Mouse (Mus musculus) embryonic facial prominence, embryonic 15.5 days (tissue): ENCODE measurements around the gene Lrrc17. TPM values are rescaled to one million over a fixed set of nuclear protein-coding genes. Genes with fewer than 3 reads are reported as not detected.

ENCODE experiments used
- ATAC-seq: fragments of 200-750 bp; cut with Nextera tagmentation; 2 replicates; pipeline ENCODE4 v1.8.0; 2017; ENCODE audit warnings: low read depth, moderate TSS enrichment; ENCODE audit not compliant: insufficient number of reproducible peaks, low FRiP score, low TSS enrichment
- H3K27ac ChIP-seq: fragments of 300-500 bp; sonication (generic); replicated peaks from 2 replicates; pipeline ENCODE4 v1.5.1; 2015; ENCODE audit warnings: mild to moderate bottlenecking, inconsistent platforms
- H3K27me3 ChIP-seq: fragments of 300-500 bp; sonication (generic); 2 replicates; pipeline ENCODE4 v1.6.1; 2015; ENCODE audit warnings: inconsistent platforms
- H3K36me3 ChIP-seq: fragments of 300-500 bp; sonication (generic); 2 replicates; pipeline ENCODE4 v1.6.1; 2015; ENCODE audit warnings: mild to moderate bottlenecking, inconsistent platforms
- H3K4me1 ChIP-seq: fragments of 300-500 bp; sonication (generic); 2 replicates; pipeline ENCODE4 v1.6.1; 2015; ENCODE audit warnings: inconsistent platforms
- H3K4me2 ChIP-seq: fragments of 300-500 bp; sonication (generic); replicated peaks from 2 replicates; pipeline ENCODE4 v1.6.1; 2015; ENCODE audit warnings: mild to moderate bottlenecking, inconsistent platforms
- H3K4me3 ChIP-seq: fragments of 300-500 bp; sonication (generic); replicated peaks from 2 replicates; pipeline ENCODE4 v1.5.1; 2015; ENCODE audit warnings: mild to moderate bottlenecking, inconsistent platforms
- H3K9ac ChIP-seq: fragments of 300-500 bp; sonication (generic); 2 replicates; pipeline ENCODE4 v1.6.1; 2015; ENCODE audit warnings: inconsistent platforms
- H3K9me3 ChIP-seq: fragments of 300-500 bp; sonication (generic); replicated peaks from 2 replicates; pipeline ENCODE4 v1.6.1; 2016; ENCODE audit warnings: inconsistent platforms
- WGBS: fragments of 180-500 bp; shearing (Covaris S2); methylation state at CpG from one replicate; pipeline ENCODE4 v1.1.7; 2015; 5-methylcytosine and 5-hydroxymethylcytosine counted together
- polyA plus RNA-seq: library from polyadenylated mRNA; unstranded; fragments of >200 nt; fragmentation: Nextera tagmentation; extraction: Ambion mirVana; gene quantifications from 2 replicates; pipeline ENCODE4 v1.2.1, GENCODE M21; 2015

The Lrrc17 gene
- 131 and 134 TPM in 2 replicates for polyA plus RNA-seq

DNA sequence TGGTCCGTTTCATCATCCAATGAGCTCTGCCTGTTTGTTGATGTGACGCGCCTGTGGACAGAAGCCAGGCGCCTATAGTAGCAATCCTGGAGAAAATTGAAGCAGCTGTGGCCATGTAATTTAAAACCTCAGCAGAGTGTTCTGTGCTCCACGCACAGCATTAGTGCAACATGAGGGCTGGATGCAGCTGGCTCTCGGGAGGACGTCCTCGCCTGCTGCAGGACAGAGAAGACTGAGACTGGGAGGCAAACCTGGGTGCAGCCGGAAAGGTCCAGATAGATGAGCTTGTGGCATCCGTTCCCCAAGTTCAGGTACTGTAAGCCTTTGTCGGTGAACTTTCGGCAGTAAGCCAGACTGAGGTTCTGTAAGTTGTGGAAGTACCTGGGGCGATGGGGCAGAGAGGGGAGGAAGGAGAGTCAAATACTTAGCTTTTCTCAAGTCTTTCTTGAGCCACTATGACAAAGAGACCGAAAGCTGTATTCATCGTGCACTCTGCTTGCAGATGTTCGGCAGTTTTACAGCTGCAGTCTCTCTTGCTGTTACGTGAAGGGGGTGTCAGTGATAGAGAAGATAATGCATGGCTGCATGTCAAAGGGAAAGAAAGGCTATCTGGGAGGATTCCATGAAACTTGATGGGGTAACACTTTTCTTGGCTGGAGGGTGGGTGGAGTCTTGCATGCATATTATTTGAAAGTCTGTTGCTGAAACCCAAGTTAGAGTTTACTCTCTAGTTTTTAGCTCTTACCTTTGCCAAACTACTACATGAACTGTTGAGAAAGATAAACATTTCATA is at the start of gene Lrrc17:
Lrrc17 (plus strand) TSS at position 151 of the 793 bp plus-strand sequence.
- Histone ChIP-seq H3K4me1 (peaks cover 25% of the 10 kb centered on the region), H3K9ac (peak within 1 kb of the TSS; percentile 41), H3K27me3 (no peaks in the 10 kb centered on the region), H3K9me3 (no peaks in the 10 kb centered on the region), H3K27ac (peak within 1 kb of the TSS; percentile 95), H3K4me3 (peak within 1 kb of the TSS; percentile 49), H3K4me2 (peak within 1 kb of the TSS; percentile 45), H3K36me3 (no peaks in the 10 kb centered on the region)
- ATAC-seq, result peak; percentile 92
- 19% methylated on average over 17 of the region's 17 CpGs for WGBS

DNA sequence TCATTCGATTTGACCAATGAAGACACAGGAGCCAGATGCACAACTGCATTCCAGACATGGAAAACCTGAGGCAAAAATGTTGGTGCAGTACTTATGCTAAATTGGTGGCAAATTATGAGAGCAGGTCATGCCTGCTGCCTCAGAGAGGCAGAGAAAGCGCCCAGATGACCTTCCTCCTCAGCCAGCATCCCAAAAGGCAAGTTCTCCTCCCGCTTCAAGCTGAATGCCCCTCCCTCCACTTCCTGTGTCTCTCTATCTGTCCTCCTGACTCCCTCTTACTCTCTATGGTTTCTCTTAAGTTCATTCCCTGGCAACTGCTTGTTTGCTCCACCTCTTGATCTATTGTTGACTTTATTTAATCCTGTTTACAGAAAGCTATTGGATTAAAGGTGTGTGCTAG is 48.6 kb upstream of the Lrrc17 start:
- no peaks in the 10 kb centered on the region for H3K36me3 ChIP-seq
- no peak overlapping the region for H3K4me3 ChIP-seq
- no peak overlapping the region for H3K4me2 ChIP-seq
- H3K4me1 ChIP-seq, result peaks cover 32% of the 10 kb centered on the region
- H3K27ac ChIP-seq, result no peak overlapping the region
- H3K27me3 ChIP-seq, result no peaks in the 10 kb centered on the region
- 42% methylated on average over 3 of the region's 3 CpGs for WGBS
- no peak overlapping the region for H3K9ac ChIP-seq
- no peak for ATAC-seq
- H3K9me3 ChIP-seq, result no peaks in the 10 kb centered on the region

DNA sequence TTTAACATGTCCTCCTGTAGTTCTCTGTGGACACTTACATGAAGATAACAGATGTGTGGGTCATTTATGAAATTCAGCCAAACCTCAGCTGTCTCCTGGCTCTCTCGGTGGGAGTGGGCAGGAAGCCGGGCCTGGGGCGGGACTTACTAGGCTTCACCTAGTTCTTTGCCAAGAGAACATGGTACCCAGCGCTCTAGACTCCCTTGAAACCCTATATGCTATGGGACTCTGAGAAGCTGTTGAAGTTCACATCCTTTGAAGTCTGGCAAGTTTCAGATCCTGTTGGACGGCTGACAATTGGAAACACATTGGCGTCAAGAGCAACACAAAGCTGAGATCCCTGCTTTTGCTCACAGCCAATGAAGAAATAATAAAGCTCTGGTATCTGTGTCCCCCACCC is 47.0 kb upstream of the Lrrc17 start:
- 21% methylated on average over 6 of the region's 6 CpGs for WGBS
- no peak overlapping the region for H3K4me2 ChIP-seq
- H3K9ac ChIP-seq, result no peak overlapping the region
- H3K27me3 ChIP-seq, result no peaks in the 10 kb centered on the region
- no peaks in the 10 kb centered on the region for H3K36me3 ChIP-seq
- H3K9me3 ChIP-seq, result no peaks in the 10 kb centered on the region
- peak; percentile 49; the same call in 1 of the 2 replicates for ATAC-seq
- no peak overlapping the region for H3K4me3 ChIP-seq
- H3K4me1 ChIP-seq, result peaks cover 32% of the 10 kb centered on the region
- peak overlapping the region; percentile 63 for H3K27ac ChIP-seq

DNA sequence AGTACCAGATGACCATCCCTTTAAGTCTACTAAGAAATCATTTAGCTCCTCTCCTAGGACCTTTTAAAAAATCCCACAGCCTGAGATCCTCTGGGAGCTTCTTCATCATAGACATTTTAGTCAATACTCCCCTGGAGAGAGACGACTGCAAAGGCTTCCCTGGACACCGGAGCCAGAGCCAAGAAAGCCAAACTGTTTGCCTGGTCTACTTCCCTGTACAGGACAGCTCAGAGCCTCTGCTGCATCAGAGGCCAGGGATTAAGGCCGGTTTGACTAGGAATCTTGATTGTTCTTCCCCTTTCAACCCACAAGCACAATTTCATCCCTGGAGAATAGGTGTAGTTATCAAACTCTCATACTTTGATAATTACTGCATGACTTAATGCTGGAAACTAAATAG is 46.5 kb upstream of the Lrrc17 start:
- Histone ChIP-seq H3K36me3 (no peaks in the 10 kb centered on the region), H3K4me2 (no peak overlapping the region), H3K9me3 (no peaks in the 10 kb centered on the region), H3K9ac (no peak overlapping the region), H3K4me1 (peaks cover 37% of the 10 kb centered on the region), H3K27ac (peak overlapping the region; percentile 63), H3K27me3 (no peaks in the 10 kb centered on the region), H3K4me3 (no peak overlapping the region)
- ATAC-seq, result no peak
- WGBS, result 29% methylated on average over 3 of the region's 3 CpGs

DNA sequence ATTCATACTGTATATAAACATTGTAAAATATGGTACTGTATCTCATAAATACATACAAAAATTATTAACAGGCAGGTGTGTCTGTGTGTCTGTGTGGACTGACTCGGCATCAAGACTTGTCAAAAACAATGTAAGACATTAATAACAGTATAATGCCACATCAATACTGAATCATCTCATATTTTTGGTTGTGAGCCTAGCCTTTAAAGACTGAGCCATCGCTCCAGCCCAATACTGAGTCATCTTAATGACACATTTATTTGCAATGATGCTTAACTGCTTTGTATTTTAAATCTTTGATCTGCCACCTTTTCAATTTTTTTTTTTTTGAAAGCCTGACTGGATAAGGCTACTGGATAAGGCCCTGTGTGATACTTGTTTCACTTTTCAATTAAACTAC is 44.9 kb upstream of the Lrrc17 start:
- no peak overlapping the region for H3K9ac ChIP-seq
- peaks cover 37% of the 10 kb centered on the region for H3K4me1 ChIP-seq
- no peak for ATAC-seq
- H3K4me3 ChIP-seq, result no peak overlapping the region
- 79% methylated on average over 2 of the region's 2 CpGs for WGBS
- H3K27ac ChIP-seq, result no peak overlapping the region
- no peaks in the 10 kb centered on the region for H3K27me3 ChIP-seq
- H3K9me3 ChIP-seq, result no peaks in the 10 kb centered on the region
- no peak overlapping the region for H3K4me2 ChIP-seq
- no peaks in the 10 kb centered on the region for H3K36me3 ChIP-seq

DNA sequence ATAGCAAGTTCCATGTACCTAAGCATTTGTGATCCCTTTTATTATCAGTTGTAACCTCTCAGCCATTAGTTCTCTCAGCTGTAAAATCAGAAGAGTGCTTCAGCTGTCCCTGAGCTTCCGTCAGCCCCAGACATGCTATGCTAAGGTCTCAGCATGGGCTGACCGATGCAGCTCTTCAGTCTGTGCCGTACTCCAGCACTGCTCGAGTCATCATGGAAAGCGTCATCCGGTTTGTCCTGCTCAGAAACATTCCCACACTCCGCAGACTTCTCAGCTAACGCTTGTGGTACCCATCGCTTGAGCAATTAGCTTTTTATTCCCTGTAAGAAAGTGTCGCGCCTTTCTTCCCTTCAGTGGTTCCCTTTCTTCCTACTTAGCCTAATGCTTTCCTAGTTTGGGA is 44.4 kb upstream of the Lrrc17 start:
- WGBS, result 86% methylated on average over 11 of the region's 11 CpGs

DNA sequence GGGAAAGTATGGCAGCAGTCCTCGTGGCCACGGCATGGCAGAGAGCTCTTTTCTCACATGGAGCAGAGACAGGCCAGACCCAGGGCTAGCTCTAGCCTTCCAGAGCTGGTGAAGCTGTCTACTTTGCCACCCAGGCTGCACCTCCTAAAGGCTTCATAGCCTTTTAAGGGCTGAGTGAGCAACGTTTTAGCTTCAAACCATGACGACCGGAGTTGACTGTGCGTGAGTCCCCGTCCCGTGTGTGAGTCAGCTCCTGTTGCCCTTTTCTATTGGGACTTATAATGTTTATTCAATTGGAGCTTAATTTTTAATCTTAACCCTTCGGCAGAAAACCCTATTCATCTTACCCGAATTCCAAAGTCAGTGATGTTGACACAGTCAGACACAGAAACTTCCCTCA is 43.2 kb upstream of the Lrrc17 start:
- no peak for ATAC-seq
- H3K4me3 ChIP-seq, result no peak overlapping the region
- no peaks in the 10 kb centered on the region for H3K36me3 ChIP-seq
- H3K27ac ChIP-seq, result no peak overlapping the region
- H3K4me2 ChIP-seq, result no peak overlapping the region
- no peaks in the 10 kb centered on the region for H3K27me3 ChIP-seq
- H3K4me1 ChIP-seq, result peaks cover 28% of the 10 kb centered on the region
- H3K9me3 ChIP-seq, result no peaks in the 10 kb centered on the region
- WGBS, result 72% methylated on average over 10 of the region's 10 CpGs
- H3K9ac ChIP-seq, result no peak overlapping the region

More for the DNA sequence above, 44.4 kb upstream of the Lrrc17 start:
- no peaks in the 10 kb centered on the region for H3K9me3 ChIP-seq
- H3K9ac ChIP-seq, result no peak overlapping the region
- no peak for ATAC-seq
- H3K4me1 ChIP-seq, result peaks cover 33% of the 10 kb centered on the region
- no peak overlapping the region for H3K4me3 ChIP-seq
- no peak overlapping the region for H3K4me2 ChIP-seq
- no peaks in the 10 kb centered on the region for H3K27me3 ChIP-seq
- no peak overlapping the region for H3K27ac ChIP-seq
- no peaks in the 10 kb centered on the region for H3K36me3 ChIP-seq

DNA sequence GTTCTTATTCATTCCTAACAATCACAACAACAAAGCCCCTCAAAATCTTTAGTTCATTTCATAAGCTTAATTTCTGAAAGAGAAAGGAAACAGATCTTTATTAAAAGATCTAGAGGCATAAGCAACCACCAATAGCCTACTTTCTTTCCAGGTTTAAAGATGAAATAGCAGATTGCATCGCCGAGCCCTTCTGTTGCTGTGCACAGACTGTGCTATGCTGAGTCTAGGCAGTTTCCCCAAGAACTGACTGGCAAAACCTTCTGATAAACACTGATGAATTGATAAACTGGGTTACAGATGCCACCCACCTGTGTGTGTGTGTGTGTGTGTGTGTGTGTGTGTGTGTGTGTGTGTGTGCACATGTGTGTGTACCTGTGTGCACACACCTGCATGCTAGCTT is 42.4 kb upstream of the Lrrc17 start:
- Histone ChIP-seq H3K4me2 (no peak overlapping the region), H3K4me3 (no peak overlapping the region), H3K9ac (no peak overlapping the region), H3K27ac (no peak overlapping the region), H3K27me3 (no peaks in the 10 kb centered on the region), H3K9me3 (no peaks in the 10 kb centered on the region), H3K36me3 (no peaks in the 10 kb centered on the region), H3K4me1 (peaks cover 20% of the 10 kb centered on the region)
- 87% methylated on average over 2 of the region's 2 CpGs for WGBS
- ATAC-seq, result no peak

DNA sequence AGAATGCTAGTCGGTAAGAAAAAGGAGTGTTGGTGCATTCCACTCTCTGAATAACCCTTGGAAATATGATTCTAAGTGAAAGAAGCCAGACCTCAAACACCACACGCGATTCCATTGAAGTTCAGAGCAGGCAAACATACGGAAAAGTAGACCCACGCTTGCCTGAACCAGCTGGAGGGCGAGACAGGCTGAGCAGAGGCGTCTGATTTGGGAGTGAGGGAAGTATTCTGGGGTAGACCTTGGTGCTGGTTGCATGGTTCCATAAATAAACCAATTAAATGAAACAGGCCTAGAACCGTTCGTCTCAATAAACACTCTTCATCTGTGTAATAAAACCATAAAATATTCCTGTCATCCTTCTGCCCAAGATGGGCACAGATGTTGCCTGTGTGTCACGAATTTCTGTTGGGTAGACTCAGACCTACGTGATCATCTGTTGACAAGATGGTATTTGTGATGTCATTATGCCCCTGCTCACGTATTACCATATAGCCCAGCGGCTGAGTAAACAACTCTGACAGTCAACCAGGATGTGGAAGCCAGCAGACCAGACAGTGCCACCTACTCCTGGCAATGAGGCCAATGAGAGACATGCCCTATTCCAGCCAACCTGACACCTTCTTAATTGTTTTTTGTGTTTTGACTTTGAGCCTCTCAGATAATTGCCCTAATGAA is 40.3 kb upstream of the Lrrc17 start:
- Histone ChIP-seq H3K4me3 (no peak overlapping the region), H3K4me2 (no peak overlapping the region), H3K27me3 (no peaks in the 10 kb centered on the region), H3K9ac (no peak overlapping the region), H3K36me3 (no peaks in the 10 kb centered on the region), H3K4me1 (peaks cover 17% of the 10 kb centered on the region; the same call in 1 of the 2 replicates), H3K9me3 (no peaks in the 10 kb centered on the region), H3K27ac (peak overlapping the region; percentile 30; the same call in 1 of the 2 replicates)
- WGBS, result 43% methylated on average over 13 of the region's 13 CpGs
- 0 out of 2 replicates have a peak, but pooled peaks have one; percentile 32 for ATAC-seq

- H3K27ac ChIP-seq, result no peak overlapping the region
- no peak overlapping the region for H3K9ac ChIP-seq
- H3K4me1 ChIP-seq, result peaks cover 17% of the 10 kb centered on the region; the same call in 1 of the 2 replicates
- ATAC-seq, result no peak
- H3K4me2 ChIP-seq, result no peak overlapping the region
- no peak overlapping the region for H3K4me3 ChIP-seq
- no peaks in the 10 kb centered on the region for H3K9me3 ChIP-seq
- WGBS, result 88% methylated on average over 8 of the region's 8 CpGs
- H3K36me3 ChIP-seq, result no peaks in the 10 kb centered on the region
- H3K27me3 ChIP-seq, result no peaks in the 10 kb centered on the region
These were observed 38.2 kb upstream of the Lrrc17 start for GRCm38 (mm10) chr5:21505159-21505558.

DNA sequence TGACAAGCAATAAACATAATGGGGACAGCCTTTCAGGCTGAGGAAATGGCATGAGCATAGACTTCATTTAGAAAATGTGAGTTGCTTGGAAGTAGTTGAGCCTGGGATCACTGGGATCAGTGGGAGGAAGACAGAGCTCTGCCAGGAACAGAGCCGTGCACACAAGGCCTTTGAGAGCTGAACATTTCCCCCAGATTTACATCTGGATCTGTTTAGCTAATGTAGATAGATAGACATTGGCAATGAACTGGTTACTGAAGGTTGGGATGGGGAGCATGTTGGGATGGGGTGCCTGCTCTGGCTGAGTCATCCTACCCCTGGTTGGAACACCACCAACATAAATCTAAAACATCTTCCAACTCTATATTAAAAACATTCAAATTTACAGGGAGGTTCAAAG is 36.5 kb upstream of the Lrrc17 start:
- no peaks in the 10 kb centered on the region for H3K36me3 ChIP-seq

More for the DNA sequence above, 36.5 kb upstream of the Lrrc17 start:
- Histone ChIP-seq H3K9ac (no peak overlapping the region), H3K4me1 (0 out of 2 replicates have a peak, but pooled peaks cover 8% of the 10 kb centered on the region), H3K27me3 (no peaks in the 10 kb centered on the region), H3K4me2 (no peak overlapping the region), H3K4me3 (no peak overlapping the region), H3K9me3 (no peaks in the 10 kb centered on the region), H3K27ac (peak overlapping the region; percentile 28; the same call in 1 of the 2 replicates)
- WGBS, result 43% methylated on average over 1 of the region's 1 CpGs
- ATAC-seq, result peak; percentile 61; the same call in 1 of the 2 replicates
